Mouse (Mus musculus): ENCODE measurements at regions not wholly inside any gene's neighbourhood (a gene's known extent, or its start where the extent isn't known, plus 50 kb on each side); places are given as distances from the start of the nearest gene placed in this dataset.

- no peak for DNase-seq
These were observed 216.9 kb downstream of the Cryba4 start for GRCm38 (mm10) chr5:112035426-112035825.

GRCm38 (mm10) chr5:112037080-112037479 is 215.2 kb downstream of the Cryba4 start:
- no peak for DNase-seq

- no peak for DNase-seq
These were observed 212.5 kb downstream of the Cryba4 start for GRCm38 (mm10) chr5:112039645-112040372.

- no peak for DNase-seq
These were observed 211.6 kb downstream of the Cryba4 start for GRCm38 (mm10) chr5:112040678-112041077.

GRCm38 (mm10) chr5:112041285-112041684 is 211.0 kb downstream of the Cryba4 start:
- DNase-seq: no peak

- DNase-seq: no peak
These were observed 210.1 kb downstream of the Cryba4 start for GRCm38 (mm10) chr5:112042236-112042635.

- no peak for DNase-seq
These were observed 202.1 kb downstream of the Cryba4 start for GRCm38 (mm10) chr5:112050046-112050782.

GRCm38 (mm10) chr5:112050906-112051305 is 201.4 kb downstream of the Cryba4 start:
- no peak for DNase-seq

GRCm38 (mm10) chr5:112051786-112052185 is 200.5 kb downstream of the Cryba4 start:
- DNase-seq: no peak

- DNase-seq: no peak
These were observed 198.6 kb downstream of the Cryba4 start for GRCm38 (mm10) chr5:112053600-112054155.

DNA sequence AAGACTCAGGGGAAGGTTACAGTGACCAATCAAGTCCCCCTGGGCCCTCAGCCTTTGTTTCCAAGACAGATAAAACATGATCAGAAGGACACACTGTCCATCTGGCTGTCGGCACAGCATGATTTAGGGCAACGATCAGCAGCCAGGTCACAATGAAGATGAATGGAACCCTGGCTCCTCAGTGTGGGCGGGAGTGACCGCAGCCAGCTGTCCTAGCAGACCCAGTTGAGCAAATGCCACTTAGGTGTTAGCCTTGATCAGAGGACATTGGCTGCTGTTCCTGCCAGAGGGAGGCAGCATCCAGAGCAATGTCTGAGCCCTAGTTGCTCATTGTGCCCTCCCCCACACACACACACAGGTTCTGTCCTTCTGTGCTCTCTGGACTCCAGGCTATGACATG is 197.3 kb downstream of the Cryba4 start:
- no peak for DNase-seq

DNA sequence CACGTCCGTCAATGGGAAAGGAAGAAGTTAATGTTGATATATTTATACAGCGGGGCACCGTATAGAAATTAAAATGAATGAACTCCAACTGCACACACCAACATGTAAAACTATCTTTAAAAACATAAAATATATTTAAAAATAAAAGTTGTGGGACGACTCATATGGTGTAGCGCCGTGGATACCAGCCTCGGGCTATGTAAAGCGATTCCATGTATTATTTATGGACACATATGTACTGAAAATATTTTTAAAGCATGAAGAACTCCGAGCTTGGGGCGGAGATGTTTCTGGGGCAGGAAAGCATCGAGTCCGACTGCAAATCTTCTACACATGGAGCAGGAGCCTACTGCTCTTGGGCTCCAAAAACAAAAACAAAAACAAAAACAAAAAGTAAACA is 182.4 kb downstream of the Cryba4 start:
- DNase-seq: no peak

- DNase-seq: no peak
These were observed 179.9 kb downstream of the Cryba4 start for GRCm38 (mm10) chr5:112072456-112072855.

DNA sequence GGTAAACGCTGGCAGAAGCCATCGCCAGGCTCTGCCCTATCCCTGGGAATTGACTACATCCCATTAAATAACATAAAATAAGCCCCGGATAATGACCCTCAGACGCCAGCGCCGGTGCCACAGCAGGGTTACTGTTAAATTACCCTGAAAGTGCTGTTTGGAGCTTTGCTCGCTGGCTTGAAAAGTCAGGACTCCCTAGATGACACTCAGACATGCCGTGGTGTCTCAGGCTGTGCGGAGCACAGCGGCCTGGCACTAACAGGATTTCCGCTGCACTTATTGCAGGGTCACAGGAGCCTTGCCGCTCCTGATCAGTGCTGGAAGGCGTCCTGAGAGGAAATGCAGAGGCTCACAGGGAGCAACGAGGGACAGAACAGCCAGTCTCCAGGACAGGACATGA is 175.2 kb downstream of the Cryba4 start:
- DNase-seq: no peak

GRCm38 (mm10) chr5:112077840-112078600 is 174.3 kb downstream of the Cryba4 start:
- DNase-seq: no peak

DNA sequence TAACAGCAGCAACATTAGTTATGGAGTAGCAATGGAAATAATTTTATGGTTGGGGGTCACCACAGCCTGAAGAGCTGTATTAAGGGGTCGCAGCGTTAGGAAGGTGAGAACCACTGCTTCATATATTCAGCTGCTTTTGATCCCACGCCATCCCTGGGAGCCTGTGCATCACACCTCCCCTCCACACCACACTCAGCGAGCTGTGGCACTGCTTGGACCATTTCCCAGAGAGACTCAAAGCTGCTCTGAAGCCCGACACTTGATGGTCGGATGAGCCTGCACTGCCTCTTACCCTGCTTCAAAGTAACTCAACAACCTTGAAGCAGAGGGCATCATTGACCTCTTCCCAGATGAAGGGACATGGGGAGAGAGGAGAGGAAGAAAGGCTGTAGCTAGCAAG is 171.3 kb downstream of the Cryba4 start:
- no peak for DNase-seq

DNA sequence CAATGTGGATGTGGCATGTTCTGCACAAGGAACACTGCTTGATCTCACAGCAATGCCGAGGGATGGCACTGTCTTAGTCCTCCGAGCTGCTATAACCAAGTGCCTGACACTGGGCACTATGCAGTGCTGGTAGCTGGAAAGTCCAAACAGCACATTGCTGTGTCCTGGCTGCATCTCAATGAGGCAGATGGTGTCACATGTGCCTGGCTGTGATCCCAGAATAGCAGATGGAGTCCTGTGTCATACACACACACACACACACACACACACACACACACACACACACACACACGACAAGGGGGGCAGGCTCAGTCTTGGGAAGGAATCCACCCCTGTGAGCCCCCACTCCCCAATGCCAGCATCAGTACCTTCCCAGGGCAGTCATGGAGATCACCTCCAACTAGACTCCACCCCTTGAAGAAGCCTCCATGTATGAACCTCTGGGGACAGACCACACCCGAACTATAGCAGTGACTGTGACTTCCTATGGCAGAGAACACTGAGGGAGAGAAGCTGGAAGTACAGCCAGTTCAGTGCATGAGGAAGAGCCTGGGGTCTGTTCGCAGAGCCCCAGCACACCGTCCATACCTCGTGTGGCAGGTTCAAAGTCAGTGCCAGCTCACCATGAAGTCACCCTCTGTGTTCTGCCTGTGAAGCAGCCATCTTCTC is 160.3 kb downstream of the Cryba4 start:
- DNase-seq: peak; percentile 39

- DNase-seq: peak; percentile 40
These were observed 158.3 kb downstream of the Cryba4 start for GRCm38 (mm10) chr5:112093905-112094571.

DNA sequence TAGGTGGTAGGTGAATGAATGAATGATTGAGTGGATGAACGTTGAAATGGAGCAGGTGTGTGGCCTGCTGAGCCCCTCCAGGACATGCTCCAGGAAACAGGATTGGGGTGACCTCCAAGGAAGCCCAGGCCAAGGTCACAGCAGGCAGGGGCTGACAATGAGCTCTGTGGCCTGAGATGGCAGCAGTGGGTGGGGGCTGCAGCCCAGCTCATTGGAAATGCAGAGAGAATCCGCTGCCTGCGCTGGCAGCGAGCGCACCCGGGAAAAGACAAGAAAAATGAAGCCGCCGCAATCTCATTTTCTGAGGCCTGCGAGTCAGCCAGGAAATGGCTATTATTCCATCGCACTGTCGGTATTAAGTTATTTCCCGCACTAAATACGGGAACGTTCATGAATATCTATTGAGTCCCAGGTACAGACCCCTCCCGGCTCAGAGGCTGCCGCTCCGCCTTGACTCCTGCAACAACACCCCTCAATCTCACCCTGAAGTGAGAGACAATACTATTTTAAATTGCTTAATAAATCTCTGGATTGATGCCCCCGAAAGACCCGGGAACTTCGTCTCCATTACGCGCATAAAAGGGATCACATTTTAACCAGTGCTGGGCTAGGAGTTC is 153.7 kb downstream of the Cryba4 start:
- DNase-seq: no peak

DNA sequence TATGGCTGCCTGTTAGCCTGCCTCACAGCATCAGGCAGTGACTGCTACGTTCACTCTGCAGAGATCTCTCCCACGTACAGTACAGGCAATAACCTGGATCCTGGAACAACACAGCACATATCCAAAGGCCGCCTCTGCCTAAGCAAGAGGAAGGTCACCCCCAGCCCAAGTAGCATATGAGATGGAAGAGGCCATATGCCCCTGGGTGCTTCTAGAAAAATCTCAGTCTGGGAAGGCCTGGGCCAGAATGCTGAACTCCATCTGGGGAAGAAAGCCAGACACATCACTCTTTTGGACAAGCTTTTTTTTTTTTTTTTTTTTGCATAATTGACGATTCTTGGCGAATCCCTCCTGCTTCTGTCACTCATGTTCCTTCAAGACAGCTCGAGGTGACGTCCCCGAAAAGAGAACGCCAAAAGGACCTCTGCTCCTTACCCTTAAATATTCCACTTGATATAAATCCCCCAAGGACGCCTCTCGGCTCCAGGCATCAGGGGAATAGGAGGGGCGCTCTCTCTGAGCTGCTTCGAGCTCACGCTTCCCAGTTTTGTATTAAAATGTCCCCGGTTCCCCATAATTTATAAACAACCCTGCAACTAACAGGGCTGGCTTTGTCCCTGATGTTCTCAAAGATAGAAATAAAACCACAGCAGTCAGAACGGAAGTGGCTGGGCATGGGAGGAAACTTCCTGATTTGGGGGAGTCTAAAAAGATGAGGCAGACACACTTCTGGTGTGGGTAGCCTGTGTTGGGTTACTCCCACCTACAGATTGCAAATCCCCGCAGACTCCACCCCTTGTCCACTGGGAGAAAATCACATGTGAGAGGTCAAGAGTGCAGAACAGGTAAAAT is 150.4 kb downstream of the Cryba4 start:
- DNase-seq: no peak

Data from cerebellum, adult 11-12 months (tissue).